Mouse (Mus musculus): ENCODE measurements around the gene Hdac9.

Gene Hdac9

GRCm38 (mm10) chr12:34379681-34380080 is 537.2 kb downstream of the Hdac9 start:
- in situ Hi-C loops (cut with MboI, MseI) = no loop called here

GRCm38 (mm10) chr12:34378637-34379036 is 538.3 kb downstream of the Hdac9 start:
- in situ Hi-C loops (cut with MboI, MseI) = no loop called here

DNA sequence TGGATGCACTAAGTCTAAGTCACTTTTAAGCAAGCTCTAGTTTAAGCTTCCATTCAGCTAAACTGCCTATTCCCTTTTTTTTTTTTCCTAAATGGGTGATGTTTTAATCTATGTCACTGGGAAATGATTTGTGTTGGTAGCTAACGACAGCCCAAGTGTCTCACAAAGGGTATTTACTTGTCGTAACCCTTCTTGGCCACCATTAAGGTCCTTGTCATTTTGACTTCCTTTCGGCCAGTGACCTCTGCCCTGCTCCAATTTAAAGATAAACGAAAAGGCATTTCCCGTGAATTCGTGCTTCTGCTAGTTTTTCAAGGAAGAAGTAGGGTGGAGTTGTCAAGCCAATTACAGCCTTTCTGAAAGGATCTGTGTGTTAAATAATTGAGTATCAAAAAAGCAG is 565.0 kb downstream of the Hdac9 start:
- in situ Hi-C loops (cut with MboI, MseI) = no loop called here

DNA sequence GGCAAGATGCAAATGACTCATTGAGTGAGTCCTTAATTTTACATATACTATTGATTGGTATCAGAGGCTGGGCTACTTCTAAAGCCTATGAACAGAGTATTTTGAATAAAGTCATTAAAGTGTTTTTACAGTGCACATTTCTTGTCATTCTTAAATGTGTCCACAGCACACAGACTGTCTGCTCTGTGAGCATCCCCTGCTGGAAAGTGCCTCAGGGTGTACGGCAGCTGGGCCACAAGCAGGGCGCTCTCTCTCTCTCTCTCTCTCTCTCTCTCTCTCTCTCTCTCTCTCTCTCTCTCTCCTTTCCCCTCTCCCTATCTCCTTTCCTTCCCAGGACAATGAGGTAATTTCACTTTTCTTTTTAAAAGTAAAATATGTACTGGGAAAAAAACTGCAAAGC is 569.4 kb downstream of the Hdac9 start:
- in situ Hi-C loops (cut with MboI, MseI) = no loop called here

GRCm38 (mm10) chr12:34342761-34343160 is 574.1 kb downstream of the Hdac9 start:
- in situ Hi-C loops (cut with MboI, MseI) = no loop called here

DNA sequence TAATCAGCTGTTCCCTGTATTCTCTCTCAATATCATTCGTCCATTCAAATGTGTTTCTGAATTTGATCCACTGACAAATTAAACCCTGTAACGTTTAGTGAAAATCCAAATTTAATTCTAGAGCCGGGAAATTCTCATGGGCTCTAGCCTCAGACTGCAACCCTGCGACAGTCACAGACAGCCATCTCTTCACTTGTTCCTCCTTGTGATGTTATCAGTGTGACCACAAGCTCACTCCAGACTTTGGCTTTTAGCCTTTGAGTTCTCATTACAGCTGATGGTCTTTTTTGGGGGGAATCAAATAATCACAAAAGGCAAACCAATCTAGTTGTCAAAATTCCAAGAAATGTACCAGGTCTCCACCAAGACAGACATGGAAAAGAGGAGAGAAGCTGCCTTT is 578.0 kb downstream of the Hdac9 start:
- in situ Hi-C loops (cut with MboI, MseI) = loop anchor here (5.0 kb wide), 1 partner anchor 37 kb away; no protein-coding TSS in a partner anchor

DNA sequence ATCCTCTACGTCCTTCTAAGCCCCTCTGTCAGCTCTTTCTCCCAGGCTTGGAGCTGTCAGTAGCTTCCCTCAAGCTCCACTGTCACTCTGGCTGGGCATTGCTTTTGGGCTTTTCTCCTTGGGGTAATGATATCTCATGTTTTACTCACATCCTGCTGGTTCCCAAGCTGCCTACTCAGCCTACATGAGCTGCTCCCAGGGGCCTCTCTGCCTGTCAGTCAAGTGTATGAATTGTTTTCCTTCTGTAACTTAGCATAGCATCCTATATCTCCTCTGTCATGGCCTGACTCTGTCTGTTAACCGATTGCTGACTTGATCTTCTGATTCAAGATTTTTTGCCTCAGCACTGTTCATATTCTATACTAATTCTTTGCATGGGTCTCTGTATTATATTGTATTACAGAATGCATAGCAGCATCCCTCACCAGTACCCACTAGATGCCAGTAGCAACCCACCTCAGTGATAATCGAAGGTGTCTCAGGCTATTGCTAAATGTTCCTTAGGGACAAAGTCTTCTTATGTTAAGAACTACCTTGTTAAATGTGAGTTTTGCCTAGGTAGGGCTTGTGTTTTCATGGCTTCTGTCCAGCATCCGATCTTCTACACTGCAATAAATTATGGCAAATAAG is 582.3 kb downstream of the Hdac9 start:
- in situ Hi-C loops (cut with MboI, MseI) = loop anchor here (5.0 kb wide), 1 partner anchor 32 kb away; no protein-coding TSS in a partner anchor

- in situ Hi-C loops (cut with MboI, MseI) = no loop called here
Measured at GRCm38 (mm10) chr12:34332884-34333283, 584.0 kb downstream of the Hdac9 start.

GRCm38 (mm10) chr12:34327111-34327510 is 589.8 kb downstream of the Hdac9 start:
- in situ Hi-C loops (cut with MboI, MseI) = no loop called here

GRCm38 (mm10) chr12:34312113-34312719 is 604.7 kb downstream of the Hdac9 start:
- in situ Hi-C loops (cut with MboI, MseI) = no loop called here

- in situ Hi-C loops (cut with MboI, MseI) = no loop called here
Measured at GRCm38 (mm10) chr12:34305453-34305852, 611.4 kb downstream of the Hdac9 start.

DNA sequence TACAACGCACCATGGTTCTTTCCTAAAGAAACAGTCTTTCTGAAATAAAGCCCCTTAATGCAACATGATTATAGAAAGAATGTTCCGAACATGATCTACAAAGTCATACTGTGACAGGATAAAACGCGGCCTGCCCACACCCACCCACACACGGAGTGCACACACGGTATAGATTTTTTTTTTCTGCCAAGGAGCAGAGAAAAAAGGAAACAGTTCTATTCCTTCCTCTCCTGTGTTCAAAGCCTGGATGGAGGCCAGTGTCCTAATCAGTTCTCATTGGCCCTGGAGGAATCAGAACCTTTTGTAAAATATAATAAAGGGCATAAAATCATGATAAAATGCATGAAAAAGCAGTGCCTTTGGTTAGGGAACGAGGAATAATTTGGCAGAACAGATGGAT is 624.5 kb downstream of the Hdac9 start:
- in situ Hi-C loops (cut with MboI, MseI) = no loop called here

GRCm38 (mm10) chr12:34287218-34287617 is 629.7 kb downstream of the Hdac9 start:
- in situ Hi-C loops (cut with MboI, MseI) = no loop called here

- in situ Hi-C loops (cut with MboI, MseI) = no loop called here
Measured at GRCm38 (mm10) chr12:34284888-34285287, 632.0 kb downstream of the Hdac9 start.

DNA sequence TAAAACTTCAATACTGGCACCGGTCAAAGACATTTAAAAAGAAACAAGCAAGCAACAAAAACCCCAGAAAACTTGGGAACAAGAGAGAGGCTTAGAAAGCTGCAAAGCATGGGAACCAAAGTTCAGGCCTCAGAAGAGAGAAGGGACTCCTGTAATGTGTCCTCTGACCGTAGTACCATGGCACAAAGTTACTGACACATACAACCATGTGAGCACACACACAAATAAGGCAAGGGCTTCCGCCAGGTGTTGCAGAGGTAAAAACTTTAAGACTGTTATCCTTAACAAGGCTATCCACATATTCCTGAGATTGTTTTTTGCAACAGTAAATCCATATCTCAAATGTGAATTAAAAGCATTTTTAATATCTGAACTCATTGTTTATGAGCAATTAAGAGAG is 632.5 kb downstream of the Hdac9 start:
- in situ Hi-C loops (cut with MboI, MseI) = no loop called here

DNA sequence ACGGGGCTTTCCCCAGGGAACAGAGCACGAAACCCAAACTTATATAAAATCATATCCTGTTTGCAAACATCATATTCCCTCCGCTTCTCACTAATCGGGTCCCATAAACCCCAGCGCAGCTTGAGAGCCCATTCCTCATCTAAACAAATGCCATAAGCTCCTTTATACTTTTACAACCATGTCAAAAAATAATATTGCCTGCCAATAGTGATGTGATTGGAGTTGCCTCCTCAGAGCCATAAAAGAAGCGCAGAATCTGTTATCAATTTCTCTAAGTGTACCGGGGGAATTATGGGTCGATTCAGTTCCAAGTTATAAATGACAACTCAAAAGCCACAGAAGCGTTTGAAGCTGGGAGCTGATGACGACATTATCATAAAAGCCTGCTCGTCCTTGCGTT is 638.1 kb downstream of the Hdac9 start:
- in situ Hi-C loops (cut with MboI, MseI) = loop anchor here (10.0 kb wide), 1 partner anchor 1136 kb away; no protein-coding TSS in a partner anchor

- in situ Hi-C loops (cut with MboI, MseI) = loop anchor here (10.0 kb wide), 1 partner anchor 1141 kb away; no protein-coding TSS in a partner anchor
Measured at GRCm38 (mm10) chr12:34273816-34274215, 643.1 kb downstream of the Hdac9 start.

- in situ Hi-C loops (cut with MboI, MseI) = loop anchor here (10.0 kb wide), 1 partner anchor 1145 kb away; no protein-coding TSS in a partner anchor
Measured at GRCm38 (mm10) chr12:34270096-34270495, 646.8 kb downstream of the Hdac9 start.

DNA sequence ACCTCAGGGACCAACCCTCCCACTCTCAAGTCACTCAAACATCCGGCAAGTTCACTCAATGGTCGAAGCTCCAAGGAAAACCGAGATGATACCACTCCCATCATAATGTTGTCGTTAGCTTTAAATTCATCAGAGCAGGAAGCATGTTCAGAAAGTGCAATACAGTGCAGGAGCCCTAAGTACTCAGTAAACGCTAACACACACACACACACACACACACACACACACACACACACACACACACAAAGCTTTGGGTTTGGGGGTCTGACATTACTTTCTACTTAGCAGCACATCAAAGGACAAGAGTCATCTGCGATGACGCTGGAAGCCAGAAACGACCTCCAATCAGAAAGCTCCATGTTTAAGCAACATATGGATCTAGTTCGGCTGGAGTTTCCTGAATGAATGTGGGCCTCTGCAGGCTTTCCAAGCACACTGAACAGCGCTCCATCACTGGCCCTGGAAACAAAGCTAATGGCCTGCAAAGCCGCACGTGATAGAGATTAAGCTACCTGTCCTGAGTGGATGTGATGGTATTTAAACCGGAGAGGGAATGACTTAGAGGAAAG is 647.3 kb downstream of the Hdac9 start:
- in situ Hi-C loops (cut with MboI, MseI) = loop anchor here (10.0 kb wide), 1 partner anchor 1145 kb away; no protein-coding TSS in a partner anchor

- in situ Hi-C loops (cut with MboI, MseI) = no loop called here
Measured at GRCm38 (mm10) chr12:34259651-34260050, 657.2 kb downstream of the Hdac9 start.

DNA sequence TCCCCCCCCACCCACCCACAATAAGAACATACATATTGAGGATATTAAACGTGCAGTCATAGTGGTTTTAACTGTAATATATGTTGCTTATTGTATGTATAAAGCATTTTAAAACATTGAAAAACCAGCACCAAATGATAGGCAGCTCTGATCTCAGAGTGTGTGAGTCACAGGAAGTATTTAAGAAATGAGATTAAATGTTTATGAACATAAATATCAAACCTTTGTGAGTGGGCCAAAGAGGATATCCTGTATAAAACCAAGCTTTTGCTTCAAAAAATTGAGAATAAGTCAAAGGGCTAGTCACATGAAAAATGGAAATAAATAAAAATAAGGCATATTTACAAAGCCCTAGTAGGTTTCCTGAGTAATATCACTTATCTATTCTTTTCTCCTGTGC is 667.7 kb downstream of the Hdac9 start:
- in situ Hi-C loops (cut with MboI, MseI) = no loop called here

DNA sequence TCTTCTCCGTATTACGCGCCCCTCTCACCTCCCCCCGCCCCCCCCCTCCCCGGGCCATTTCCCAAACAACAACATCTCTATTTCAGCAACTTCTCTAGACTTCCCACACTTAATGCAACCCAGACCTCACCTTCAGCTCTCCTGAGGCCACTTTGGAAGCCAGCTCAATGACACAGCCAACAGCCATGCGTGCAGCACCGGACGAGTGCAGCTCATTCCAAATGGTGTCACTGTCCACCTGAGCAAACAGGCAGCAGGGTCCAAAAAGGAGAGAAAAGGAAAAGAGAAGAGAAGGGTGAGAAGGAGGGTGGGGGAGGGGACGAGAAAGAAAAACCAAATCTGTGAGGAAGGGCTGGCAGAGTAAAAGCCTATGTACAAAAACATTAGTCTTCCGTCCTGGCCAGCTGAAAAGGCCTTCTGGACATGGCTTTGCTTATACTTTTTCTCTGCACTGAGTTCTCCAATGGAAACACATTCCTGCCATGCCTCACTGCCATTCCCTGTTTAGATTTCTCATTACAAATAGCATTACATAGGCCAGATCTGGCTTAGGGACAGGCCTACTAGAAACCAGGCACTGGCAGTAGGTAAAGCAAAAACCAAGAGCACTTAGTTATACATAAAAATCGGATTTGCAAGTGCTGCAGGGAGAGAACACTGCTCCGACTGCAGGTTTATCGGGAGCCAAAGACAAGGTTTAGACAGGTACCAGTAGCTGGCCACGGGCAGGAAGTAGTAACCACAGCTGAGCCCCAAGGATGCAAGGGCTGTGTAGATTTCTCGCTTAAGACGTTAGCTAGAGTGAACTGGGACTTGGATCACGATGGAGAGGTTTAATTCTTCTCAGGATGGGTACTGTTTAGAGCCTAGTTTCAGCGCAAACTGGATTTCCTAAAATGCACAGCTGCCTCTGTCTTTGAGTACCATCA is 668.4 kb downstream of the Hdac9 start:
- in situ Hi-C loops (cut with MboI, MseI) = no loop called here

Data from regulatory T cell (primary cell).